Mouse (Mus musculus): ENCODE data around the gene Vmn2r66. TPM values are rescaled to one million over a fixed set of nuclear protein-coding genes. Genes with fewer than 3 reads are reported as not detected.

The Vmn2r66 gene
- not detected for total RNA-seq (2021)
- long read RNA-seq, experiment 1: 0 reads
- long read RNA-seq, experiment 2: 0 reads

DNA sequence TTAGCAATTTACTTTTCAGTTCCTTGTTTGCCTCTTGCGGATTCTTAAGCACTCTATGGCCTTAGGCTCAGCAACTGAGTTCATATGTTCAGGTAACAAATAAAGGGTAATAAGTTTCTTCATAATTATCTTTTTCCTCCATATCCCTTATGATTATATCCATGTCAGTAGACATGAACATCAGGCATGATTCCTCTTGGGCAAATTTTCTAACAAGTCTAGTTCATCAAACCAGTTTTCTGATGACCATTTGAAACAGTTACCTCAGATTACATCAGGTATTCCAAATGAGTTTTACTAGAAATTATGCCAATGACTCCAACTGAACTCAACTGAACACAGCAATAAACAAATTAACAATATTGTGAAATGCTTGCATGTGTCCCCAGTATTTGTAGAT is at the start of gene Vmn2r66:
Gene Vmn2r66 (minus strand): TSS at position 101 of the 400 bp plus-strand sequence.
- TF ChIP-seq CTCF (conservative IDR thresholded peaks at IDR 0.05): no peak
- Histone ChIP-seq H3K27ac (no peak within 1 kb of the TSS), H3K4me3 (no peak within 1 kb of the TSS)
- DNase-seq (ENCODE audit: low spot score in 2 of 2): no peak

DNA sequence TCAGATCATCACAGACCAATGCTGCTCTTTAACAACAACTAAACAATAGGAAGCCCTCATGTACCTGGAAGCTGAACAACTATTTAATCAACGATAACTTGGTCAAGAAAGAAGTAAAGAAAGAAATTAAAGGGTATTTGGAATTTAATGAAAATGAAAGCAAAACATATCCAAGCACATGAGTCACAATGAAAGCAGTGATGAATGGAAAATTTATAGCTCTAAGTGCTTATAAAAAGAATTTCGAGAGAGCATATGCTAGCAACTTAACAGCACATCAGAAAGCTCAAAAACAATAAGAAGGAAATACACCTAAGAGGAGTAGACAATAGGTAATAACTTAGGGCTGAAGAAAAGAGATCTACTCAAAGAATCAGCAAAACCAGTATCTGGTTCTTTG is 15.4 kb downstream of the Vmn2r66 start:
- TF ChIP-seq CTCF (conservative IDR thresholded peaks at IDR 0.05): no peak
- H3K4me3 ChIP-seq: no peak overlapping the region
- H3K27ac ChIP-seq: no peak overlapping the region
- no peak for DNase-seq (ENCODE audit: low spot score in 2 of 2)

DNA sequence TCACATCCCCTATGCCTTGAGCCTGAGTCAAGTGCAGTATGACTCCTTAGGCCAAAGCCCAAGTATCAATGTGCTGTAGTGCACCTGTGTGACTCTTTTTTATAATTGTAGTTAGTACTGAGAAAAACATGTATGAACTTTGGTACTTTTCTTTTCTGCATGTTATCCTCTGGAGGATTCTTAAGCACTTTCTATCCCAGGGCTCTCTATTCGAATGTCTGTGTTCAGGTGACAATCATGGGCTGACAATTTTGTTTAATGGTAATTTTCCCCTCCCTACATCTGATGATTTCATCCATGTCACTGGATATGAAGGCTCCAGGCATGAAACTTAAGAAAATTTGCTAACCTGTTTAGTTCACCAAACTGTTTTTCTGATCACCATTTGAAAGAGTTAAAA is 48.1 kb downstream of the Vmn2r66 start, which contains the start of gene Vmn2r65:
Gene Vmn2r65 (minus strand): TSS at position 101 of the 400 bp plus-strand sequence.
- Histone ChIP-seq H3K4me3 (no peak within 1 kb of the TSS), H3K27ac (no peak within 1 kb of the TSS)
- no peak for TF ChIP-seq CTCF (conservative IDR thresholded peaks at IDR 0.05)
- DNase-seq (ENCODE audit: low spot score in 2 of 2): no peak

Other genes starting within 250 kb of the Vmn2r66 start
- not detected for gene Olfr291, start 158.7 kb downstream of the Vmn2r66 start, total RNA-seq (2021)
- not detected for gene Vmn2r65, start 48.2 kb downstream of the Vmn2r66 start, total RNA-seq (2021)
- gene Vmn2r67, start 143.7 kb upstream of the Vmn2r66 start, total RNA-seq (2021): not detected
- not detected for gene Vmn2r68, start 225.5 kb upstream of the Vmn2r66 start, total RNA-seq (2021)

Data from layer of hippocampus, adult 2 months (tissue).